Mouse (Mus musculus) limb, embryonic 10.5 days (tissue): ENCODE measurements around the gene Msto1. TPM values are rescaled to one million over a fixed set of nuclear protein-coding genes. Genes with fewer than 3 reads are reported as not detected.
"Not testable (repeated sequence)": the region's sequence is repeated elsewhere in the genome, so short reads cannot be mapped to it uniquely, and the experiment has no call there.

Source experiments
- DNase-seq: peaks from one replicate; pipeline ENCODE4 v3.0.0-alpha.2; 2017; ENCODE audit warnings: low spot score
- H3K27ac ChIP-seq: fragments of 300-500 bp; sonication (generic); 2 replicates; pipeline ENCODE4 v1.5.1; 2016; ENCODE audit warnings: mild to moderate bottlenecking
- H3K27me3 ChIP-seq: fragments of 300-500 bp; sonication (generic); 2 replicates; pipeline ENCODE4 v1.6.1; 2016; ENCODE audit warnings: low read depth, mild to moderate bottlenecking; ENCODE audit not compliant: poor library complexity, severe bottlenecking
- H3K36me3 ChIP-seq: fragments of 300-500 bp; sonication (generic); 2 replicates; pipeline ENCODE4 v1.6.1; 2016; ENCODE audit warnings: mild to moderate bottlenecking, moderate library complexity
- H3K4me1 ChIP-seq: fragments of 300-500 bp; sonication (generic); 2 replicates; pipeline ENCODE4 v1.6.1; 2016
- H3K4me3 ChIP-seq: fragments of 300-500 bp; sonication (generic); 2 replicates; pipeline ENCODE4 v1.5.1; 2016; ENCODE audit warnings: mild to moderate bottlenecking, moderate library complexity
- H3K9me3 ChIP-seq: fragments of 300-500 bp; sonication (generic); replicated peaks from 2 replicates; pipeline ENCODE4 v1.6.1; 2016; ENCODE audit warnings: mild to moderate bottlenecking
- WGBS: fragments of 180-500 bp; shearing (Covaris S2); methylation state at CpG from one replicate; pipeline ENCODE4 v1.1.7; 2016; 5-methylcytosine and 5-hydroxymethylcytosine counted together
- polyA plus RNA-seq: library from polyadenylated mRNA; unstranded; fragments of >200 nt; fragmentation: Nextera tagmentation; extraction: Ambion mirVana; gene quantifications from 2 replicates; pipeline ENCODE4 v1.2.1, GENCODE M21; 2016

The Msto1 gene
- polyA plus RNA-seq, 1 experiment from 2014 or later = 57.4 TPM

GRCm38 (mm10) chr3:88867177-88867576, 46.6 kb downstream of the Msto1 start:
- H3K36me3 ChIP-seq = peaks cover 47% of the 10 kb centered on the region
- not testable (repeated sequence) for H3K4me1 ChIP-seq, H3K4me3 ChIP-seq, H3K27ac ChIP-seq, H3K27me3 ChIP-seq, H3K9me3 ChIP-seq, DNase-seq
- no CpG with 5 or more reads among the region's 8 CpGs for WGBS

GRCm38 (mm10) chr3:88866735-88867134, 47.1 kb downstream of the Msto1 start:
- H3K36me3 ChIP-seq = peaks cover 52% of the 10 kb centered on the region
- not testable (repeated sequence) for H3K4me1 ChIP-seq, H3K27ac ChIP-seq, H3K9me3 ChIP-seq, DNase-seq, H3K27me3 ChIP-seq, H3K4me3 ChIP-seq
- WGBS = no CpG with 5 or more reads among the region's 3 CpGs

- H3K9me3 ChIP-seq = no peaks in the 10 kb centered on the region
- no peak for DNase-seq
- H3K36me3 ChIP-seq = peaks cover 95% of the 10 kb centered on the region
- H3K27me3 ChIP-seq = no peaks in the 10 kb centered on the region
- no peaks in the 10 kb centered on the region for H3K4me1 ChIP-seq
- WGBS = 91% methylated on average over 3 of the region's 3 CpGs
- no peak overlapping the region for H3K4me3 ChIP-seq
- H3K27ac ChIP-seq = no peak overlapping the region
These were observed 51.7 kb downstream of the Msto1 start for GRCm38 (mm10) chr3:88862129-88862528.

GRCm38 (mm10) chr3:88855837-88856236, 58.0 kb downstream of the Msto1 start:
- Histone ChIP-seq H3K9me3 (no peaks in the 10 kb centered on the region), H3K4me3 (no peak overlapping the region), H3K4me1 (no peaks in the 10 kb centered on the region), H3K36me3 (peaks cover 93% of the 10 kb centered on the region), H3K27ac (no peak overlapping the region), H3K27me3 (no peaks in the 10 kb centered on the region)
- DNase-seq = no peak
- WGBS = 90% methylated on average over 6 of the region's 6 CpGs

Other genes starting within 250 kb of the Msto1 start
- 103 and 111 TPM in 2 replicates for gene Khdc4, start 228.2 kb downstream of the Msto1 start, polyA plus RNA-seq
- 26.8 and 28.4 TPM in 2 replicates for gene Rit1, start 197.2 kb downstream of the Msto1 start, polyA plus RNA-seq
- gene Syt11, start 138.8 kb downstream of the Msto1 start, polyA plus RNA-seq = 15.1 and 28.1 TPM in 2 replicates
- gene Gon4l, start 78.8 kb downstream of the Msto1 start, polyA plus RNA-seq = 17.6 and 18.5 TPM in 2 replicates
- 13.4 and 17.3 TPM in 2 replicates for gene Ash1l, start 36.6 kb upstream of the Msto1 start, polyA plus RNA-seq
- 160 and 173 TPM in 2 replicates for gene Dap3, start 37.2 kb upstream of the Msto1 start, polyA plus RNA-seq
- 9.4 and 13.3 TPM in 2 replicates for gene Rusc1, start 179.3 kb upstream of the Msto1 start, polyA plus RNA-seq
- 0.09 TPM in 1 of 2 replicates, not detected in the other for gene Gm43738, start 187.1 kb upstream of the Msto1 start, polyA plus RNA-seq
- gene Fdps, start 188.0 kb upstream of the Msto1 start, polyA plus RNA-seq = 361 and 405 TPM in 2 replicates
- 3.6 and 4.4 TPM in 2 replicates for gene Pklr, start 222.1 kb upstream of the Msto1 start, polyA plus RNA-seq
- gene Hcn3, start 246.2 kb upstream of the Msto1 start, polyA plus RNA-seq = 1.3 and 1.6 TPM in 2 replicates